Mouse (Mus musculus): ENCODE data around the gene Ccr6. TPM values are rescaled to one million over a fixed set of nuclear protein-coding genes. Genes with fewer than 3 reads are reported as not detected.

Gene Ccr6
- polyA plus RNA-seq, 1 experiment from 2014 or later, result not detected

- DNase-seq (ENCODE audit: low spot score) (no peak), ATAC-seq (ENCODE audit: low read depth) (no peak)
- Histone ChIP-seq H3K27me3 (replicated peaks; ENCODE audit: control insufficient read depth, insufficient read depth, low read length) (no peaks in the 10 kb centered on the region), H3K4me1 (ENCODE audit: control insufficient read depth, insufficient read depth, low read length) (no peaks in the 10 kb centered on the region), H3K27ac (replicated peaks; ENCODE audit: low read depth, low read length) (no peak overlapping the region), H3K9me3 (ENCODE audit: control insufficient read depth, low read length) (no peaks in the 10 kb centered on the region), H3K36me3 (ENCODE audit: control insufficient read depth, insufficient read depth, low read length) (no peaks in the 10 kb centered on the region), H3K4me3 (ENCODE audit: low read depth, low read length) (no peak overlapping the region), H3K9ac (ENCODE audit: low read depth, low read length) (no peak overlapping the region), H3K4me2 (ENCODE audit: low read depth, low read length) (no peak overlapping the region)
- WGBS, result 59% methylated on average over 4 of the region's 4 CpGs
Observed at GRCm38 (mm10) chr17:8240517-8240916, 4.7 kb downstream of the Ccr6 start.

- WGBS, result 64% methylated on average over 12 of the region's 12 CpGs
- no peak overlapping the region for H3K27ac ChIP-seq (replicated peaks; ENCODE audit: low read depth, low read length)
Observed at GRCm38 (mm10) chr17:8241645-8242044, 5.8 kb downstream of the Ccr6 start.

GRCm38 (mm10) chr17:8242186-8242585, 6.3 kb downstream of the Ccr6 start:
- ATAC-seq (ENCODE audit: low read depth) (no peak), DNase-seq (ENCODE audit: low spot score) (no peak)
- Histone ChIP-seq H3K9ac (ENCODE audit: low read depth, low read length) (no peak overlapping the region), H3K4me3 (ENCODE audit: low read depth, low read length) (no peak overlapping the region), H3K27me3 (replicated peaks; ENCODE audit: control insufficient read depth, insufficient read depth, low read length) (no peaks in the 10 kb centered on the region), H3K4me1 (ENCODE audit: control insufficient read depth, insufficient read depth, low read length) (no peaks in the 10 kb centered on the region), H3K36me3 (ENCODE audit: control insufficient read depth, insufficient read depth, low read length) (no peaks in the 10 kb centered on the region), H3K4me2 (ENCODE audit: low read depth, low read length) (no peak overlapping the region), H3K27ac (replicated peaks; ENCODE audit: low read depth, low read length) (no peak overlapping the region), H3K9me3 (ENCODE audit: control insufficient read depth, low read length) (no peaks in the 10 kb centered on the region)
- WGBS, result 89% methylated on average over 11 of the region's 11 CpGs

More at GRCm38 (mm10) chr17:8241645-8242044, 5.8 kb downstream of the Ccr6 start:
- no peaks in the 10 kb centered on the region for H3K36me3 ChIP-seq (ENCODE audit: control insufficient read depth, insufficient read depth, low read length)
- ATAC-seq (ENCODE audit: low read depth) (no peak), DNase-seq (ENCODE audit: low spot score) (no peak)
- no peak overlapping the region for H3K4me3 ChIP-seq (ENCODE audit: low read depth, low read length)
- H3K27me3 ChIP-seq (replicated peaks; ENCODE audit: control insufficient read depth, insufficient read depth, low read length), result no peaks in the 10 kb centered on the region
- no peaks in the 10 kb centered on the region for H3K9me3 ChIP-seq (ENCODE audit: control insufficient read depth, low read length)
- no peak overlapping the region for H3K9ac ChIP-seq (ENCODE audit: low read depth, low read length)
- H3K4me2 ChIP-seq (ENCODE audit: low read depth, low read length), result no peak overlapping the region
- no peaks in the 10 kb centered on the region for H3K4me1 ChIP-seq (ENCODE audit: control insufficient read depth, insufficient read depth, low read length)

GRCm38 (mm10) chr17:8244124-8244523, 8.3 kb downstream of the Ccr6 start:
- Histone ChIP-seq H3K27ac (replicated peaks; ENCODE audit: low read depth, low read length) (no peak overlapping the region), H3K27me3 (replicated peaks; ENCODE audit: control insufficient read depth, insufficient read depth, low read length) (no peaks in the 10 kb centered on the region), H3K4me2 (ENCODE audit: low read depth, low read length) (no peak overlapping the region), H3K4me3 (ENCODE audit: low read depth, low read length) (no peak overlapping the region), H3K9me3 (ENCODE audit: control insufficient read depth, low read length) (no peaks in the 10 kb centered on the region), H3K36me3 (ENCODE audit: control insufficient read depth, insufficient read depth, low read length) (no peaks in the 10 kb centered on the region), H3K4me1 (ENCODE audit: control insufficient read depth, insufficient read depth, low read length) (no peaks in the 10 kb centered on the region), H3K9ac (ENCODE audit: low read depth, low read length) (no peak overlapping the region)
- ATAC-seq (ENCODE audit: low read depth), result no peak
- no peak for DNase-seq (ENCODE audit: low spot score)
- 76% methylated on average over 2 of the region's 2 CpGs for WGBS

- no peaks in the 10 kb centered on the region for H3K27me3 ChIP-seq (replicated peaks; ENCODE audit: control insufficient read depth, insufficient read depth, low read length)
- no peak overlapping the region for H3K27ac ChIP-seq (replicated peaks; ENCODE audit: low read depth, low read length)
- no peaks in the 10 kb centered on the region for H3K36me3 ChIP-seq (ENCODE audit: control insufficient read depth, insufficient read depth, low read length)
- peak; percentile 84 for ATAC-seq (ENCODE audit: low read depth)
- 76% methylated on average over 4 of the region's 4 CpGs for WGBS
- no peak overlapping the region for H3K4me3 ChIP-seq (ENCODE audit: low read depth, low read length)
- no peak overlapping the region for H3K4me2 ChIP-seq (ENCODE audit: low read depth, low read length)
- no peaks in the 10 kb centered on the region for H3K9me3 ChIP-seq (ENCODE audit: control insufficient read depth, low read length)
- no peak overlapping the region for H3K9ac ChIP-seq (ENCODE audit: low read depth, low read length)
- peak; percentile 31 for DNase-seq (ENCODE audit: low spot score)
- H3K4me1 ChIP-seq (ENCODE audit: control insufficient read depth, insufficient read depth, low read length), result no peaks in the 10 kb centered on the region
Observed at GRCm38 (mm10) chr17:8246102-8246754, 10.4 kb downstream of the Ccr6 start.

GRCm38 (mm10) chr17:8251704-8252103, 15.9 kb downstream of the Ccr6 start:
- Histone ChIP-seq H3K36me3 (ENCODE audit: control insufficient read depth, insufficient read depth, low read length) (no peaks in the 10 kb centered on the region), H3K4me2 (ENCODE audit: low read depth, low read length) (no peak overlapping the region), H3K4me3 (ENCODE audit: low read depth, low read length) (no peak overlapping the region), H3K9ac (ENCODE audit: low read depth, low read length) (no peak overlapping the region), H3K4me1 (ENCODE audit: control insufficient read depth, insufficient read depth, low read length) (no peaks in the 10 kb centered on the region), H3K27me3 (replicated peaks; ENCODE audit: control insufficient read depth, insufficient read depth, low read length) (no peaks in the 10 kb centered on the region), H3K9me3 (ENCODE audit: control insufficient read depth, low read length) (no peaks in the 10 kb centered on the region), H3K27ac (replicated peaks; ENCODE audit: low read depth, low read length) (no peak overlapping the region)
- ATAC-seq (ENCODE audit: low read depth) (no peak), DNase-seq (ENCODE audit: low spot score) (no peak)
- 88% methylated on average over 7 of the region's 7 CpGs for WGBS

- ATAC-seq (ENCODE audit: low read depth) (no peak), DNase-seq (ENCODE audit: low spot score) (no peak)
- no peak overlapping the region for H3K4me2 ChIP-seq (ENCODE audit: low read depth, low read length)
- no peaks in the 10 kb centered on the region for H3K4me1 ChIP-seq (ENCODE audit: control insufficient read depth, insufficient read depth, low read length)
- H3K27ac ChIP-seq (replicated peaks; ENCODE audit: low read depth, low read length), result no peak overlapping the region
- H3K4me3 ChIP-seq (ENCODE audit: low read depth, low read length), result no peak overlapping the region
- H3K9me3 ChIP-seq (ENCODE audit: control insufficient read depth, low read length), result no peaks in the 10 kb centered on the region
- no peaks in the 10 kb centered on the region for H3K36me3 ChIP-seq (ENCODE audit: control insufficient read depth, insufficient read depth, low read length)
- H3K27me3 ChIP-seq (replicated peaks; ENCODE audit: control insufficient read depth, insufficient read depth, low read length), result no peaks in the 10 kb centered on the region
- no peak overlapping the region for H3K9ac ChIP-seq (ENCODE audit: low read depth, low read length)
Observed at GRCm38 (mm10) chr17:8254268-8254667, 18.4 kb downstream of the Ccr6 start.

- Histone ChIP-seq H3K27ac (replicated peaks; ENCODE audit: low read depth, low read length) (no peak overlapping the region), H3K4me3 (ENCODE audit: low read depth, low read length) (no peak overlapping the region), H3K9me3 (ENCODE audit: control insufficient read depth, low read length) (no peaks in the 10 kb centered on the region), H3K9ac (ENCODE audit: low read depth, low read length) (no peak overlapping the region), H3K36me3 (ENCODE audit: control insufficient read depth, insufficient read depth, low read length) (no peaks in the 10 kb centered on the region), H3K4me1 (ENCODE audit: control insufficient read depth, insufficient read depth, low read length) (no peaks in the 10 kb centered on the region), H3K4me2 (ENCODE audit: low read depth, low read length) (no peak overlapping the region), H3K27me3 (replicated peaks; ENCODE audit: control insufficient read depth, insufficient read depth, low read length) (no peaks in the 10 kb centered on the region)
- DNase-seq (ENCODE audit: low spot score) (no peak), ATAC-seq (ENCODE audit: low read depth) (no peak)
- WGBS, result 71% methylated on average over 3 of the region's 3 CpGs
Observed at GRCm38 (mm10) chr17:8254914-8255313, 19.1 kb downstream of the Ccr6 start.

GRCm38 (mm10) chr17:8255583-8255982, 19.7 kb downstream of the Ccr6 start:
- no peaks in the 10 kb centered on the region for H3K9me3 ChIP-seq (ENCODE audit: control insufficient read depth, low read length)
- no peak overlapping the region for H3K4me3 ChIP-seq (ENCODE audit: low read depth, low read length)
- no peak overlapping the region for H3K9ac ChIP-seq (ENCODE audit: low read depth, low read length)
- H3K4me2 ChIP-seq (ENCODE audit: low read depth, low read length), result no peak overlapping the region
- ATAC-seq (ENCODE audit: low read depth), result no peak
- no peak for DNase-seq (ENCODE audit: low spot score)
- H3K27me3 ChIP-seq (replicated peaks; ENCODE audit: control insufficient read depth, insufficient read depth, low read length), result no peaks in the 10 kb centered on the region
- H3K27ac ChIP-seq (replicated peaks; ENCODE audit: low read depth, low read length), result no peak overlapping the region
- H3K36me3 ChIP-seq (ENCODE audit: control insufficient read depth, insufficient read depth, low read length), result no peaks in the 10 kb centered on the region
- H3K4me1 ChIP-seq (ENCODE audit: control insufficient read depth, insufficient read depth, low read length), result no peaks in the 10 kb centered on the region
- WGBS, result 75% methylated on average over 6 of the region's 6 CpGs

Data from embryonic facial prominence, embryonic 14.5 days (tissue).